Mouse (Mus musculus) liver, embryonic 14 days (tissue): ENCODE data around the gene Spty2d1. TPM values are rescaled to one million over a fixed set of nuclear protein-coding genes. Genes with fewer than 3 reads are reported as not detected.

ENCODE experiments used
- polyA plus RNA-seq: library from polyadenylated mRNA; depleted of rRNA; stranded (reverse); fragments of >200 nt; gene quantifications from 2 replicates; pipeline ENCODE4 v1.2.3, GENCODE M21; 2012; rRNA removed

The Spty2d1 gene
- 6.1 and 7.1 TPM in 2 replicates for polyA plus RNA-seq

DNA sequence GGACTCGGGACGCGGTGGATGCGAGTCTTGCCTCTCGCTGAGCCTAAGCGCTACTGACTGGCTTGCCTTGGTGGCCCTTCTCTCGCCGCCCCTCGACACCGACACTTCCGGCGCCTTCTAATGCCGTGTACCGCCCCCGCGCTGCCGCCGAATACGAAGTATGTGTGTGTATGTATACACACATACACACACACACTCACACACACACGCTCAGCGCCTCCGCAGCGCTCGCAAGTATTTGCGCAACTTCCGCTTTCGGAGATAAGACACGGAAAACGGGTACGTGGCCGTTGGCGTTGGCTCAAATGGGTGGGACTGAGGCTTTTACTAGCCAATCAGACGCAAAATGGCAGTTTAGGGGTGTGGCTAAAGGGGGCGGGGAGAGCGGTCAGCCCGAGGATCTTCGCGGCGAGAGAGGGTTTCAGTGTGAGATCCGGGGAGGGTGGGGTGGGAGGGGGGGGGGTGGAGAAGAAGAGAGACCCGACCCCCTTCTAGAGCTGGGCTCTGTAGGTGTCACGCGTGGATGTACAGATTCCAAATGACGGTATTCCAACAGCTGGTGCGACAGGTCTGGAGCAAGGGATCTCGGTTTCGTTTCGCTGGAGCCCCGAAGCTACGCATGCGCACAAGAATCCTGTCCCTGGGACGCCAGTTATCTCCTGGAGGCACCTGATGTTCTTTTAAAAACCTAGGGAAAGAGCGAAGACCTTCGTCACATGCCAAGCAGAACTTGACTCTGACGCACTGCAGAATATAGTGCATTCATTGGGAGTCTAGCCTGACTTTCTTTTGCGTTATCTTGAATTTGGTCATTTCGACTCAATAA lies at the start of gene Spty2d1:
Gene Spty2d1 (minus strand): TSS at position 244 of the 826 bp plus-strand sequence.

DNA sequence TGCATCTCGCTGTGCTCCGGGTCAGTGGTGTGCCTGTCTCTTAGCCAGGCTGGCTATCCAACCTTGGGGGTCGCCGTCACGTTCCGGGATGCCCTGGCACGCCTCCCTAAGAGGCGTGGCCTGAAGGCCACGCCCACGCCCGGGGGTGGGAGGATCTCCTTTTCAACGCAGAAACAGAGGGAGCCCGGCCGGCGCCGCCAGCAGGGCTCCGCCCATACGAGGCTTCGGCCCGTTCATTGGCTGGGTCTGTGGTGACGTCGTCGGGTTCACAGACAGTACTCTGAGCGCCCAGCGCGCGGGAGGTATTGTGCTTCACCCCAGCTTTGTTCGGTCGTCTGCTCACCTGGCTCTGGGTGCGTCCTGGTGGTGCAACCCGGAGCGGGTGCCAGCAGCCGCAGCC lies 42.2 kb upstream of the Spty2d1 start, which contains the start of gene Tmem86a:
Gene Tmem86a (plus strand): TSS at position 236 of the 400 bp plus-strand sequence.

DNA sequence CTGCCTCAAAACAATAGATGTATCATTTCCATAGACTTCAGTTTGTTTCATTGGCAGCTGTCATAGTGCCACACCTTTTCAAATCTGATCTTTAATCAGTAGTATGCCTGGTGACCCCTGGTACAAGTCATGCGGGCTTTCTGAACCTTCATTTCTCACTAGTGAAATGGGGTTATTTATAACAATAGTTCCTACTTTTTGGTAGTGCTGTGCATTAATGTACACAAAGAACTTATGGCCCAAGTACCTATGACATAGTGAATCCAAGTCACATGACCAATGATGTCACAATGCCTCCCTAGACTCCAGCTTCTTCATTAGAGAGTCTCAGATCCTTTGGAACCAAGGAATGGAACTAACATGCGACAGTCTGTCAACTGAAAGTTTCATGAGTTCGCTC lies 24.9 kb downstream of the Spty2d1 start, which contains the start of gene Gm9999:
Gene Gm9999 (plus strand): TSS at position 301 of the 400 bp plus-strand sequence.

DNA sequence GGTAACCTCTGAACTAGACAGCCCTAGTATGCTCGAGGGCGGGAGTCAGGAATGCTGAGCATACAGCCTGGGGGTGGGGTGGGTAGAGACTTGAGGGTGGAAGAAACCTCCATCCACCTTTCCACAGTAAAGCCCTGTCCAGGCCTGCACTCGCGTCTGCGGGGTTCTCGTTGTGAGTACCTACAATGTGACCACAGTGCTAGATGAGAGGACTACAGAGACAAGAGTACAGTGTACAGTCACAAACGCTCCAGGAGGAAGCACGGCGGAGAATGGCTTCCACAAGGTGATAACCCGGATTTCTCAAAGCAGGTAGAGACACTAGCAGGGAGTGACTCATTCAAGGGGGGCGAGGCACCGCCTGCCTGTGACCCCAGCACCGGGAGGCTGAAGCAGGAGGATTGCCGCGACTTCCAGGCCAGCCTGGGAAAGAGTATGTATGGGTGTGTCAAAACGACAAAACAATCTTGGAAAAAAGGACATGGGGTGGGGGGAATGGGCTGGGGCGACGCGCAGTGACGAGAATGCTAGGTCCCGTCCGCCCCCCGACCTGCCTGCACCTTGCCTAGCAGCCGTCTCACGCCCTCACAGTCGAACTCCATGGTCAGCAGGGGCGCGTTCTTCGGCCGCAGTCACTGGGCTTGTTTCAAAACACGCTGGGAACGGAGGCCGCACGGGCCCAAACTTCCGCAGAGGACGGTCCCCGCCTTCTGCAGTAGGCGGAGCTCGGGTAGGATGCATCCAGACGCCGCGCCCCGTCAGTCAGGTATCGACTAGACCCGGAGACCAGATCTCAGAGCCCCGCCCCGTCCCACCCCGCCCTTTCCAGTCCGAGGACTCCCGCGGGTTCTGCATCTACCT lies 50.1 kb downstream of the Spty2d1 start, which contains the start of gene Uevld:
Gene Uevld (minus strand): TSS at position 697 of the 861 bp plus-strand sequence.

Other genes starting within 250 kb of the Spty2d1 start
- 6.5 and 7.5 TPM in 2 replicates for gene Hps5, start 212.3 kb downstream of the Spty2d1 start, polyA plus RNA-seq
- gene Gtf2h1, start 212.3 kb downstream of the Spty2d1 start, polyA plus RNA-seq: 14.1 and 16.0 TPM in 2 replicates
- 348 and 395 TPM in 2 replicates for gene Ldha, start 166.9 kb downstream of the Spty2d1 start, polyA plus RNA-seq
- 0.16 TPM in 2 replicates for gene Ldhc, start 147.2 kb downstream of the Spty2d1 start, polyA plus RNA-seq
- gene Tsg101, start 88.4 kb downstream of the Spty2d1 start, polyA plus RNA-seq: 16.2 and 22.1 TPM in 2 replicates
- 4.0 and 4.6 TPM in 2 replicates for gene Uevld, start 49.9 kb downstream of the Spty2d1 start, polyA plus RNA-seq
- not detected in 2 replicates for gene Gm9999, start 24.8 kb downstream of the Spty2d1 start, polyA plus RNA-seq
- gene Tmem86a, start 42.2 kb upstream of the Spty2d1 start, polyA plus RNA-seq: 12.0 and 13.4 TPM in 2 replicates
- gene Ptpn5, start 125.3 kb upstream of the Spty2d1 start, polyA plus RNA-seq: 0.01 and 0.02 TPM in 2 replicates
- not detected in 2 replicates for gene Mrgpra6, start 196.5 kb upstream of the Spty2d1 start, polyA plus RNA-seq
- gene Mrgpra9, start 244.4 kb upstream of the Spty2d1 start, polyA plus RNA-seq: not detected in 2 replicates